Mouse (Mus musculus): ENCODE measurements around the gene Eif4e1b. TPM values are rescaled to one million over a fixed set of nuclear protein-coding genes. Genes with fewer than 3 reads are reported as not detected.

Eif4e1b gene
- polyA plus RNA-seq, 1 experiment from 2014 or later = not detected

- no peak for ATAC-seq (replicated peaks; ENCODE audit: extremely low read depth, insufficient read depth, low FRiP score)
- no peak overlapping the region for H3K4me3 ChIP-seq (ENCODE audit: low read length)
- H3K9me3 ChIP-seq (replicated peaks; ENCODE audit: control insufficient read depth, low read length) = no peaks in the 10 kb centered on the region
- no peak overlapping the region for H3K9ac ChIP-seq (ENCODE audit: low read length)
- no peak overlapping the region for H3K4me2 ChIP-seq (ENCODE audit: low read depth, low read length)
- no peak overlapping the region for H3K27ac ChIP-seq (ENCODE audit: low read length)
- peaks cover 4% of the 10 kb centered on the region; the same call in 1 of the 2 replicates for H3K4me1 ChIP-seq (ENCODE audit: control insufficient read depth, insufficient read depth, low read length)
- H3K36me3 ChIP-seq (ENCODE audit: control insufficient read depth, insufficient read depth) = no peaks in the 10 kb centered on the region
- peaks cover 31% of the 10 kb centered on the region for H3K27me3 ChIP-seq (ENCODE audit: control insufficient read depth, insufficient read depth, low read length)
- WGBS = 43% methylated on average over 5 of the region's 5 CpGs
Measured at GRCm38 (mm10) chr13:54794843-54795242, 11.0 kb downstream of the Eif4e1b start.

DNA sequence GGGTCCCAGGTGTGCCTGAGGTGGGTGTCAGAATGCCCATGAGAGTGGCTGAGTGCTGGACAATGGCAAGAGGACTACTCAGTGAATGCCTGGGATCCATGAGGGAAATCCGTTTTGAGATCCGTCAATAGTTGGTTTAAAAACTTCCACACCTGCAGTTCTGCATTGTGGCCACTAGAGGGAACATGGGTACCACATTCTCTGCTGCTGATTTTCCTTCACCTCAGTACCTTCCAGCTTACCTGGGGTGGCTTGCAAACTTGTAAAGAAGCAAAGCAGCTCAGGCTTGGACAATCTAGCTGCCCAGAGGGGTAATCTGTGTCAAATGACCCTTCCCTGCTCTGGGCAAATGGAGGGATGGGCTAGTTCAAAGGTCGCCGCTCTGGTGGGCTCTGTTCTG is 13.6 kb downstream of the Eif4e1b start:
- no peaks in the 10 kb centered on the region for H3K4me1 ChIP-seq (ENCODE audit: control insufficient read depth, insufficient read depth, low read length)
- 38% methylated on average over 4 of the region's 4 CpGs for WGBS
- no peak overlapping the region for H3K4me3 ChIP-seq (ENCODE audit: low read length)
- H3K9me3 ChIP-seq (replicated peaks; ENCODE audit: control insufficient read depth, low read length) = no peaks in the 10 kb centered on the region
- H3K9ac ChIP-seq (ENCODE audit: low read length) = no peak overlapping the region
- no peaks in the 10 kb centered on the region for H3K36me3 ChIP-seq (ENCODE audit: control insufficient read depth, insufficient read depth)
- H3K27me3 ChIP-seq (ENCODE audit: control insufficient read depth, insufficient read depth, low read length) = peaks cover 15% of the 10 kb centered on the region
- H3K4me2 ChIP-seq (ENCODE audit: low read depth, low read length) = no peak overlapping the region
- no peak for ATAC-seq (replicated peaks; ENCODE audit: extremely low read depth, insufficient read depth, low FRiP score)
- no peak overlapping the region for H3K27ac ChIP-seq (ENCODE audit: low read length)

GRCm38 (mm10) chr13:54797861-54798643 is 14.3 kb downstream of the Eif4e1b start:
- H3K27me3 ChIP-seq (ENCODE audit: control insufficient read depth, insufficient read depth, low read length) = peaks cover 13% of the 10 kb centered on the region
- H3K27ac ChIP-seq (ENCODE audit: low read length) = no peak overlapping the region
- no peak for ATAC-seq (replicated peaks; ENCODE audit: extremely low read depth, insufficient read depth, low FRiP score)
- H3K4me3 ChIP-seq (ENCODE audit: low read length) = no peak overlapping the region
- H3K4me1 ChIP-seq (ENCODE audit: control insufficient read depth, insufficient read depth, low read length) = no peaks in the 10 kb centered on the region
- H3K9me3 ChIP-seq (replicated peaks; ENCODE audit: control insufficient read depth, low read length) = no peaks in the 10 kb centered on the region; the same call in 1 of the 2 replicates
- no peaks in the 10 kb centered on the region for H3K36me3 ChIP-seq (ENCODE audit: control insufficient read depth, insufficient read depth)
- H3K4me2 ChIP-seq (ENCODE audit: low read depth, low read length) = no peak overlapping the region
- 71% methylated on average over 16 of the region's 16 CpGs for WGBS
- no peak overlapping the region for H3K9ac ChIP-seq (ENCODE audit: low read length)

GRCm38 (mm10) chr13:54798740-54799139 is 14.9 kb downstream of the Eif4e1b start:
- H3K27me3 ChIP-seq (ENCODE audit: control insufficient read depth, insufficient read depth, low read length) = peaks cover 13% of the 10 kb centered on the region
- no peak overlapping the region for H3K4me2 ChIP-seq (ENCODE audit: low read depth, low read length)
- H3K27ac ChIP-seq (ENCODE audit: low read length) = no peak overlapping the region
- no peak overlapping the region for H3K4me3 ChIP-seq (ENCODE audit: low read length)
- ATAC-seq (replicated peaks; ENCODE audit: extremely low read depth, insufficient read depth, low FRiP score) = no peak
- no peaks in the 10 kb centered on the region; the same call in 1 of the 2 replicates for H3K9me3 ChIP-seq (replicated peaks; ENCODE audit: control insufficient read depth, low read length)
- no peak overlapping the region for H3K9ac ChIP-seq (ENCODE audit: low read length)
- H3K36me3 ChIP-seq (ENCODE audit: control insufficient read depth, insufficient read depth) = no peaks in the 10 kb centered on the region
- no peaks in the 10 kb centered on the region for H3K4me1 ChIP-seq (ENCODE audit: control insufficient read depth, insufficient read depth, low read length)
- 45% methylated on average over 10 of the region's 10 CpGs for WGBS

GRCm38 (mm10) chr13:54799701-54800100 is 15.9 kb downstream of the Eif4e1b start:
- WGBS = 12% methylated on average over 9 of the region's 9 CpGs

GRCm38 (mm10) chr13:54800206-54800605 is 16.4 kb downstream of the Eif4e1b start:
- Histone ChIP-seq H3K9ac (ENCODE audit: low read length) (no peak overlapping the region), H3K27ac (ENCODE audit: low read length) (no peak overlapping the region), H3K36me3 (ENCODE audit: control insufficient read depth, insufficient read depth) (no peaks in the 10 kb centered on the region), H3K4me3 (ENCODE audit: low read length) (no peak overlapping the region), H3K27me3 (ENCODE audit: control insufficient read depth, insufficient read depth, low read length) (peaks cover 18% of the 10 kb centered on the region), H3K9me3 (replicated peaks; ENCODE audit: control insufficient read depth, low read length) (no peaks in the 10 kb centered on the region; the same call in 1 of the 2 replicates), H3K4me1 (ENCODE audit: control insufficient read depth, insufficient read depth, low read length) (no peaks in the 10 kb centered on the region), H3K4me2 (ENCODE audit: low read depth, low read length) (no peak overlapping the region; the same call in 1 of the 2 replicates)
- ATAC-seq (replicated peaks; ENCODE audit: extremely low read depth, insufficient read depth, low FRiP score) = no peak
- WGBS = 67% methylated on average over 4 of the region's 4 CpGs

More at GRCm38 (mm10) chr13:54799701-54800100, 15.9 kb downstream of the Eif4e1b start:
- Histone ChIP-seq H3K27me3 (ENCODE audit: control insufficient read depth, insufficient read depth, low read length) (peaks cover 18% of the 10 kb centered on the region), H3K36me3 (ENCODE audit: control insufficient read depth, insufficient read depth) (no peaks in the 10 kb centered on the region), H3K27ac (ENCODE audit: low read length) (no peak overlapping the region), H3K4me3 (ENCODE audit: low read length) (no peak overlapping the region; the same call in 1 of the 2 replicates), H3K4me2 (ENCODE audit: low read depth, low read length) (peak overlapping the region; percentile 53), H3K9ac (ENCODE audit: low read length) (no peak overlapping the region), H3K4me1 (ENCODE audit: control insufficient read depth, insufficient read depth, low read length) (no peaks in the 10 kb centered on the region), H3K9me3 (replicated peaks; ENCODE audit: control insufficient read depth, low read length) (no peaks in the 10 kb centered on the region; the same call in 1 of the 2 replicates)
- ATAC-seq (replicated peaks; ENCODE audit: extremely low read depth, insufficient read depth, low FRiP score) = no peak

- H3K4me3 ChIP-seq (ENCODE audit: low read length) = no peak overlapping the region
- no peaks in the 10 kb centered on the region for H3K36me3 ChIP-seq (ENCODE audit: control insufficient read depth, insufficient read depth)
- H3K9me3 ChIP-seq (replicated peaks; ENCODE audit: control insufficient read depth, low read length) = no peaks in the 10 kb centered on the region; the same call in 1 of the 2 replicates
- H3K9ac ChIP-seq (ENCODE audit: low read length) = no peak overlapping the region
- H3K4me1 ChIP-seq (ENCODE audit: control insufficient read depth, insufficient read depth, low read length) = no peaks in the 10 kb centered on the region
- no peak for ATAC-seq (replicated peaks; ENCODE audit: extremely low read depth, insufficient read depth, low FRiP score)
- WGBS = 78% methylated on average over 6 of the region's 6 CpGs
- H3K4me2 ChIP-seq (ENCODE audit: low read depth, low read length) = no peak overlapping the region
- H3K27ac ChIP-seq (ENCODE audit: low read length) = no peak overlapping the region
- peaks cover 22% of the 10 kb centered on the region for H3K27me3 ChIP-seq (ENCODE audit: control insufficient read depth, insufficient read depth, low read length)
Measured at GRCm38 (mm10) chr13:54803010-54803409, 19.2 kb downstream of the Eif4e1b start.

- peaks cover 18% of the 10 kb centered on the region for H3K27me3 ChIP-seq (ENCODE audit: control insufficient read depth, insufficient read depth, low read length)
- H3K4me1 ChIP-seq (ENCODE audit: control insufficient read depth, insufficient read depth, low read length) = no peaks in the 10 kb centered on the region
- no peaks in the 10 kb centered on the region for H3K36me3 ChIP-seq (ENCODE audit: control insufficient read depth, insufficient read depth)
- H3K9ac ChIP-seq (ENCODE audit: low read length) = no peak overlapping the region
- no peaks in the 10 kb centered on the region; the same call in 1 of the 2 replicates for H3K9me3 ChIP-seq (replicated peaks; ENCODE audit: control insufficient read depth, low read length)
- no peak overlapping the region for H3K4me3 ChIP-seq (ENCODE audit: low read length)
- no peak overlapping the region for H3K27ac ChIP-seq (ENCODE audit: low read length)
- 41% methylated on average over 21 of the region's 21 CpGs for WGBS
- no peak for ATAC-seq (replicated peaks; ENCODE audit: extremely low read depth, insufficient read depth, low FRiP score)
- no peak overlapping the region for H3K4me2 ChIP-seq (ENCODE audit: low read depth, low read length)
Measured at GRCm38 (mm10) chr13:54805134-54805838, 21.5 kb downstream of the Eif4e1b start.

- Histone ChIP-seq H3K4me2 (ENCODE audit: low read depth, low read length) (no peak overlapping the region), H3K27me3 (ENCODE audit: control insufficient read depth, insufficient read depth, low read length) (peaks cover 18% of the 10 kb centered on the region), H3K9me3 (replicated peaks; ENCODE audit: control insufficient read depth, low read length) (no peaks in the 10 kb centered on the region; the same call in 1 of the 2 replicates), H3K36me3 (ENCODE audit: control insufficient read depth, insufficient read depth) (no peaks in the 10 kb centered on the region), H3K27ac (ENCODE audit: low read length) (no peak overlapping the region), H3K4me3 (ENCODE audit: low read length) (no peak overlapping the region), H3K4me1 (ENCODE audit: control insufficient read depth, insufficient read depth, low read length) (no peaks in the 10 kb centered on the region), H3K9ac (ENCODE audit: low read length) (no peak overlapping the region)
- no peak for ATAC-seq (replicated peaks; ENCODE audit: extremely low read depth, insufficient read depth, low FRiP score)
- 47% methylated on average over 13 of the region's 13 CpGs for WGBS
Measured at GRCm38 (mm10) chr13:54806434-54806976, 22.7 kb downstream of the Eif4e1b start.
